Mouse (Mus musculus): Measurements from ENCODE around the gene Gmcl1. TPM values are rescaled to one million over a fixed set of nuclear protein-coding genes. Genes with fewer than 3 reads are reported as not detected.

Gmcl1 gene
- polyA plus RNA-seq (2016; fragmentation: Nextera tagmentation; extraction: Ambion mirVana), result 52.2 and 52.9 TPM in 2 replicates

- H3K9ac ChIP-seq, result peak within 1 kb of the TSS; percentile 91
- peak within 1 kb of the TSS; percentile 95 for H3K4me3 ChIP-seq (replicated peaks)
- H3K4me1 ChIP-seq, result peaks cover 23% of the 10 kb centered on the region
- WGBS, result under 1% methylated on average over 59 of the region's 59 CpGs
- H3K27me3 ChIP-seq, result no peaks in the 10 kb centered on the region
- H3K9me3 ChIP-seq, result no peaks in the 10 kb centered on the region
- no peaks in the 10 kb centered on the region for H3K36me3 ChIP-seq (replicated peaks)
- ATAC-seq (ENCODE audit: low FRiP score), result peak; percentile 96
- peak within 1 kb of the TSS; percentile 91 for H3K27ac ChIP-seq
- peak within 1 kb of the TSS; percentile 93 for H3K4me2 ChIP-seq
Observed at GRCm38 (mm10) chr6:86733183-86733876, at the start of gene Gmcl1. TSS of gene Gmcl1 (minus strand) at chr6:86733383.

GRCm38 (mm10) chr6:86782342-86782741 lies 49.2 kb upstream of the Gmcl1 start:
- no peaks in the 10 kb centered on the region for H3K27me3 ChIP-seq
- ATAC-seq (ENCODE audit: low FRiP score), result no peak
- no peaks in the 10 kb centered on the region for H3K9me3 ChIP-seq
- no peak overlapping the region for H3K27ac ChIP-seq
- H3K36me3 ChIP-seq (replicated peaks), result no peaks in the 10 kb centered on the region
- 87% methylated on average over 3 of the region's 3 CpGs for WGBS
- no peak overlapping the region for H3K4me2 ChIP-seq
- no peak overlapping the region for H3K9ac ChIP-seq
- H3K4me1 ChIP-seq, result no peaks in the 10 kb centered on the region
- H3K4me3 ChIP-seq (replicated peaks), result no peak overlapping the region

- H3K27me3 ChIP-seq, result no peaks in the 10 kb centered on the region
- no peak overlapping the region for H3K4me3 ChIP-seq (replicated peaks)
- 43% methylated on average over 2 of the region's 2 CpGs for WGBS
- H3K36me3 ChIP-seq (replicated peaks), result no peaks in the 10 kb centered on the region
- H3K4me1 ChIP-seq, result no peaks in the 10 kb centered on the region
- no peaks in the 10 kb centered on the region for H3K9me3 ChIP-seq
- no peak for ATAC-seq (ENCODE audit: low FRiP score)
- H3K4me2 ChIP-seq, result no peak overlapping the region
- H3K27ac ChIP-seq, result no peak overlapping the region
- no peak overlapping the region for H3K9ac ChIP-seq
Observed at GRCm38 (mm10) chr6:86781361-86781957, 48.3 kb upstream of the Gmcl1 start.

GRCm38 (mm10) chr6:86778910-86779594 lies 45.9 kb upstream of the Gmcl1 start:
- no peak for ATAC-seq (ENCODE audit: low FRiP score)
- no peak overlapping the region for H3K4me3 ChIP-seq (replicated peaks)
- H3K9ac ChIP-seq, result no peak overlapping the region
- H3K27me3 ChIP-seq, result no peaks in the 10 kb centered on the region
- H3K36me3 ChIP-seq (replicated peaks), result no peaks in the 10 kb centered on the region
- no peak overlapping the region for H3K27ac ChIP-seq
- WGBS, result 92% methylated on average over 10 of the region's 10 CpGs
- no peak overlapping the region for H3K4me2 ChIP-seq
- no peaks in the 10 kb centered on the region for H3K9me3 ChIP-seq
- H3K4me1 ChIP-seq, result no peaks in the 10 kb centered on the region

GRCm38 (mm10) chr6:86777181-86777580 lies 44.0 kb upstream of the Gmcl1 start:
- H3K27ac ChIP-seq, result no peak overlapping the region
- 85% methylated on average over 3 of the region's 3 CpGs for WGBS
- H3K9ac ChIP-seq, result no peak overlapping the region
- H3K4me2 ChIP-seq, result no peak overlapping the region
- H3K4me3 ChIP-seq (replicated peaks), result no peak overlapping the region
- no peaks in the 10 kb centered on the region for H3K27me3 ChIP-seq
- no peaks in the 10 kb centered on the region for H3K4me1 ChIP-seq
- ATAC-seq (ENCODE audit: low FRiP score), result no peak
- H3K9me3 ChIP-seq, result no peaks in the 10 kb centered on the region
- no peaks in the 10 kb centered on the region for H3K36me3 ChIP-seq (replicated peaks)

- no peaks in the 10 kb centered on the region for H3K27me3 ChIP-seq
- H3K9ac ChIP-seq, result no peak overlapping the region
- no peaks in the 10 kb centered on the region for H3K36me3 ChIP-seq (replicated peaks)
- 64% methylated on average over 4 of the region's 4 CpGs for WGBS
- H3K27ac ChIP-seq, result no peak overlapping the region
- ATAC-seq (ENCODE audit: low FRiP score), result no peak
- H3K4me3 ChIP-seq (replicated peaks), result no peak overlapping the region
- H3K4me1 ChIP-seq, result no peaks in the 10 kb centered on the region
- H3K4me2 ChIP-seq, result no peak overlapping the region
- no peaks in the 10 kb centered on the region for H3K9me3 ChIP-seq
Observed at GRCm38 (mm10) chr6:86776706-86777071, 43.5 kb upstream of the Gmcl1 start.

- H3K9ac ChIP-seq, result no peak overlapping the region
- no peak overlapping the region for H3K4me3 ChIP-seq (replicated peaks)
- H3K4me2 ChIP-seq, result no peak overlapping the region
- no peak overlapping the region for H3K27ac ChIP-seq
- H3K36me3 ChIP-seq (replicated peaks), result no peaks in the 10 kb centered on the region
- no peaks in the 10 kb centered on the region for H3K9me3 ChIP-seq
- no peak for ATAC-seq (ENCODE audit: low FRiP score)
- WGBS, result 90% methylated on average over 8 of the region's 8 CpGs
- H3K4me1 ChIP-seq, result no peaks in the 10 kb centered on the region
- H3K27me3 ChIP-seq, result no peaks in the 10 kb centered on the region
Observed at GRCm38 (mm10) chr6:86776001-86776705, 43.0 kb upstream of the Gmcl1 start.

- Histone ChIP-seq H3K9me3 (no peaks in the 10 kb centered on the region), H3K9ac (no peak overlapping the region), H3K27me3 (no peaks in the 10 kb centered on the region), H3K4me3 (replicated peaks) (no peak overlapping the region), H3K4me2 (no peak overlapping the region), H3K27ac (no peak overlapping the region), H3K36me3 (replicated peaks) (no peaks in the 10 kb centered on the region), H3K4me1 (no peaks in the 10 kb centered on the region)
- ATAC-seq (ENCODE audit: low FRiP score), result no peak
- WGBS, result 85% methylated on average over 6 of the region's 6 CpGs
Observed at GRCm38 (mm10) chr6:86774937-86775336, 41.8 kb upstream of the Gmcl1 start.

GRCm38 (mm10) chr6:86773830-86774229 lies 40.6 kb upstream of the Gmcl1 start:
- WGBS, result 88% methylated on average over 4 of the region's 4 CpGs

GRCm38 (mm10) chr6:86772631-86773030 lies 39.4 kb upstream of the Gmcl1 start:
- H3K9ac ChIP-seq, result no peak overlapping the region
- no peaks in the 10 kb centered on the region for H3K27me3 ChIP-seq
- H3K27ac ChIP-seq, result no peak overlapping the region
- no peak overlapping the region for H3K4me3 ChIP-seq (replicated peaks)
- ATAC-seq (ENCODE audit: low FRiP score), result no peak
- 86% methylated on average over 7 of the region's 7 CpGs for WGBS
- no peaks in the 10 kb centered on the region for H3K9me3 ChIP-seq
- no peaks in the 10 kb centered on the region for H3K4me1 ChIP-seq
- H3K36me3 ChIP-seq (replicated peaks), result no peaks in the 10 kb centered on the region
- H3K4me2 ChIP-seq, result no peak overlapping the region

More at GRCm38 (mm10) chr6:86773830-86774229, 40.6 kb upstream of the Gmcl1 start:
- Histone ChIP-seq H3K9me3 (no peaks in the 10 kb centered on the region), H3K4me3 (replicated peaks) (no peak overlapping the region), H3K9ac (no peak overlapping the region), H3K27me3 (no peaks in the 10 kb centered on the region), H3K27ac (no peak overlapping the region), H3K4me2 (no peak overlapping the region), H3K36me3 (replicated peaks) (no peaks in the 10 kb centered on the region), H3K4me1 (no peaks in the 10 kb centered on the region)
- ATAC-seq (ENCODE audit: low FRiP score), result no peak

GRCm38 (mm10) chr6:86768938-86769337 lies 35.8 kb upstream of the Gmcl1 start:
- H3K4me1 ChIP-seq, result no peaks in the 10 kb centered on the region
- no peak overlapping the region for H3K27ac ChIP-seq
- no peaks in the 10 kb centered on the region for H3K9me3 ChIP-seq
- no peak overlapping the region for H3K4me2 ChIP-seq
- no peak overlapping the region for H3K9ac ChIP-seq
- H3K27me3 ChIP-seq, result no peaks in the 10 kb centered on the region
- no peak overlapping the region for H3K4me3 ChIP-seq (replicated peaks)
- WGBS, result 90% methylated on average over 4 of the region's 4 CpGs
- no peak for ATAC-seq (ENCODE audit: low FRiP score)
- no peaks in the 10 kb centered on the region for H3K36me3 ChIP-seq (replicated peaks)

- Histone ChIP-seq H3K36me3 (replicated peaks) (no peaks in the 10 kb centered on the region), H3K4me1 (no peaks in the 10 kb centered on the region), H3K9me3 (no peaks in the 10 kb centered on the region), H3K4me2 (no peak overlapping the region), H3K27me3 (no peaks in the 10 kb centered on the region), H3K27ac (no peak overlapping the region), H3K9ac (no peak overlapping the region), H3K4me3 (replicated peaks) (no peak overlapping the region)
- no peak for ATAC-seq (ENCODE audit: low FRiP score)
- 88% methylated on average over 4 of the region's 4 CpGs for WGBS
Observed at GRCm38 (mm10) chr6:86768186-86768776, 35.1 kb upstream of the Gmcl1 start.
